Mouse (Mus musculus) ovary, adult 10 weeks (tissue): Measurements from ENCODE around the gene Hist1h3e. TPM values are rescaled to one million over a fixed set of nuclear protein-coding genes. Genes with fewer than 3 reads are reported as not detected.

ENCODE experiments used
- polyA plus RNA-seq: library from polyadenylated mRNA; stranded (reverse); fragments of 350-450 nt; fragmentation: Illumina TruSeq; extraction: RNeasy Lipid Tissue Mini Kit (QIAGEN cat#74804); gene quantifications from one replicate; pipeline ENCODE4 v1.2.3, GENCODE M21; 2014

Hist1h3e gene
- polyA plus RNA-seq, 1 experiment from 2014 or later: not detected

Other genes starting within 250 kb of the Hist1h3e start
- gene Zfp322a, start 193.2 kb downstream of the Hist1h3e start, polyA plus RNA-seq: 155 TPM
- 3.4 TPM for gene Abt1, start 138.5 kb downstream of the Hist1h3e start, polyA plus RNA-seq
- 0.17 TPM for gene Btn1a1, start 96.5 kb downstream of the Hist1h3e start, polyA plus RNA-seq
- gene Btn2a2, start 73.5 kb downstream of the Hist1h3e start, polyA plus RNA-seq: not detected
- not detected for gene Hist1h4h, start 31.3 kb downstream of the Hist1h3e start, polyA plus RNA-seq
- not detected for gene Hist1h2af, start 28.5 kb downstream of the Hist1h3e start, polyA plus RNA-seq
- not detected for gene Hist1h3g, start 26.9 kb downstream of the Hist1h3e start, polyA plus RNA-seq
- gene Hist1h2bh, start 19.0 kb downstream of the Hist1h3e start, polyA plus RNA-seq: 1.00 TPM
- gene Hist1h3f, start 18.3 kb downstream of the Hist1h3e start, polyA plus RNA-seq: not detected
- not detected for gene Hist1h4f, start 10.7 kb downstream of the Hist1h3e start, polyA plus RNA-seq
- gene Hist1h1d, start 9.1 kb downstream of the Hist1h3e start, polyA plus RNA-seq: 0.14 TPM
- 0.80 TPM for gene Hist1h2ae, start 8.9 kb upstream of the Hist1h3e start, polyA plus RNA-seq
- gene Hist1h2bg, start 9.0 kb upstream of the Hist1h3e start, polyA plus RNA-seq: not detected
- not detected for gene Hist1h2bf, start 11.8 kb upstream of the Hist1h3e start, polyA plus RNA-seq
- not detected for gene Hist1h2ad, start 12.0 kb upstream of the Hist1h3e start, polyA plus RNA-seq
- gene Hist1h3d, start 13.4 kb upstream of the Hist1h3e start, polyA plus RNA-seq: 0.37 TPM
- gene Hist1h4d, start 19.2 kb upstream of the Hist1h3e start, polyA plus RNA-seq: 0.57 TPM
- gene Hist1h2be, start 58.8 kb upstream of the Hist1h3e start, polyA plus RNA-seq: 3.4 TPM
- 0.40 TPM for gene Hist1h1e, start 60.2 kb upstream of the Hist1h3e start, polyA plus RNA-seq
- gene Hist1h2ac, start 121.6 kb upstream of the Hist1h3e start, polyA plus RNA-seq: 0.83 TPM
- 68.0 TPM for gene Hist1h2bc, start 121.8 kb upstream of the Hist1h3e start, polyA plus RNA-seq
- not detected for gene Hist1h1t, start 133.4 kb upstream of the Hist1h3e start, polyA plus RNA-seq
- not detected for gene Hist1h4c, start 136.1 kb upstream of the Hist1h3e start, polyA plus RNA-seq
- 24.7 TPM for gene Hfe, start 148.5 kb upstream of the Hist1h3e start, polyA plus RNA-seq
- gene Hist1h1c, start 176.4 kb upstream of the Hist1h3e start, polyA plus RNA-seq: 9.9 TPM
- gene Hist1h3c, start 183.2 kb upstream of the Hist1h3e start, polyA plus RNA-seq: not detected
- not detected for gene Hist1h2bb, start 184.4 kb upstream of the Hist1h3e start, polyA plus RNA-seq
- gene Hist1h2ab, start 188.8 kb upstream of the Hist1h3e start, polyA plus RNA-seq: not detected
- not detected for gene Hist1h3b, start 189.9 kb upstream of the Hist1h3e start, polyA plus RNA-seq
- gene Hist1h4b, start 194.6 kb upstream of the Hist1h3e start, polyA plus RNA-seq: not detected
- not detected for gene Hist1h4a, start 198.9 kb upstream of the Hist1h3e start, polyA plus RNA-seq
- gene Hist1h3a, start 200.0 kb upstream of the Hist1h3e start, polyA plus RNA-seq: not detected
- gene Hist1h1a, start 201.3 kb upstream of the Hist1h3e start, polyA plus RNA-seq: not detected
- gene Trim38, start 207.5 kb upstream of the Hist1h3e start, polyA plus RNA-seq: not detected
- 0.09 TPM for gene Slc17a2, start 244.6 kb upstream of the Hist1h3e start, polyA plus RNA-seq